Mouse (Mus musculus): ENCODE data around the gene Npr1. TPM values are rescaled to one million over a fixed set of nuclear protein-coding genes. Genes with fewer than 3 reads are reported as not detected.

Npr1 gene
- polyA plus RNA-seq, 1 experiment, result 25.3 TPM

DNA sequence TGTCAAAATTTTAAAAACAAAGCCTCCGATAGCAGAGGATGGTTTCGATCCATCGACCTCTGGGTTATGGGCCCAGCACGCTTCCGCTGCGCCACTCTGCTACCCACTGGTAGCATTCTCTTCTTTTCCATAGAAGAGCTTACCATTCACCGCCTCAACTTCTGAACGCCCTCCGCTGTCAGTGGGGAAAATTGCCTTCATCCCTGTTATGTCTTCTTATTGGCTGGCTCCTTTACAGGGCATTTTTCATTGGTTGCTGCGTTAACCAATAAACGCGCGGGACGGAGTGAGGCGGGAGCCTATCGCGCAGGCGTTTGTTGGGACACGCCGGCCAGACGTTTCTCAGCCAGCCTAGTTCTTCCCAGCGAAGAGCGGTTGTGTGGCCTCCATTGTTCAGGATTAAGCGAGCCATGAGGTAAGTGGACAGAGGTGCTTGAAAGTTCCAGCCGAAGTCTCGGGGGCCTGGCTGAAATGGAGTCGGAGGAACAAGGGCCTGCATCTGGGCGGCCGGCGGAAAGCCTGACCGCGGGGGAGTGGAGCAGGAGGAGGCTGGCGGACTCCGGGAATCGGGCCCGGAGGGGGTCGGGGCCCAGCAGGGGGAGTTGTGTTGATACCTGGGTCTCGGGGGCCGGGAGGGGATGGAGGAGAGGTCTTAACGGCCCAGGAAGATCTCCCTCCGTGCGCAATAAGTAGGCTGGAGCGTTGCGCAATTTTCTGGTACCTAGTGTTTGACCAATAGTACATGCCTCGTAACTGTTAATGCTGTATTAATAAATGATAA is 10.4 kb upstream of the Npr1 start, which contains the start of gene Ilf2:
Gene Ilf2 (plus strand): TSS at position 296 of the 781 bp plus-strand sequence.
- peak; percentile 88 for DNase-seq (ENCODE audit: low spot score)

GRCm38 (mm10) chr3:90475151-90475830 is 9.6 kb upstream of the Npr1 start:
- no peak for DNase-seq (ENCODE audit: low spot score)

- no peak for DNase-seq (ENCODE audit: low spot score)
Observed at GRCm38 (mm10) chr3:90472213-90472612, 6.5 kb upstream of the Npr1 start.

GRCm38 (mm10) chr3:90467618-90468300 is 2.1 kb upstream of the Npr1 start:
- no peak for DNase-seq (ENCODE audit: low spot score)

- DNase-seq (ENCODE audit: low spot score), result no peak
Observed at GRCm38 (mm10) chr3:90466311-90466766, 673 bp upstream of the Npr1 start.

GRCm38 (mm10) chr3:90465081-90465685 is 483 bp downstream of the Npr1 start:
- DNase-seq (ENCODE audit: low spot score), result no peak

- no peak for DNase-seq (ENCODE audit: low spot score)
Observed at GRCm38 (mm10) chr3:90464552-90465080, 1.1 kb downstream of the Npr1 start.

DNA sequence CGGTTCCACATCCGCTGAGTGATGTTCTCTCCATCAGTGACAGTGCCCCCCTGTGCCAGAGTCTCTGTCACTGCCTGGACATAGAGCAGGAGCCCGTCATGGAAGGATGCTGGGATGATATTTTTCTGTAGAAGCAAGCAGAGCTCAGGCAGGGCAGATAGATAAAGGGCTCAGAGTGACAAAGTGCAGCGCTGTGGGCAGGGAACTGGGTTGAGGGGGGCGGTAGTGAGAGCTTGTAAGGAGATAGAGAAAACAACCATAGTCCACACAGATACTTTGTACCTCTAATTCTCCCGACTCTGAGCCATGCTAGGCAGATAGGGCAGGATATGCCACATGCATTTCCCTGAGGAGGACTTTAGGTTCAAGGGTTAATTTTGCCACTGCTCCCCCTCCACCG is 3.1 kb downstream of the Npr1 start:
- DNase-seq (ENCODE audit: low spot score), result no peak

- DNase-seq (ENCODE audit: low spot score), result no peak
Observed at GRCm38 (mm10) chr3:90461935-90462334, 3.7 kb downstream of the Npr1 start.

DNA sequence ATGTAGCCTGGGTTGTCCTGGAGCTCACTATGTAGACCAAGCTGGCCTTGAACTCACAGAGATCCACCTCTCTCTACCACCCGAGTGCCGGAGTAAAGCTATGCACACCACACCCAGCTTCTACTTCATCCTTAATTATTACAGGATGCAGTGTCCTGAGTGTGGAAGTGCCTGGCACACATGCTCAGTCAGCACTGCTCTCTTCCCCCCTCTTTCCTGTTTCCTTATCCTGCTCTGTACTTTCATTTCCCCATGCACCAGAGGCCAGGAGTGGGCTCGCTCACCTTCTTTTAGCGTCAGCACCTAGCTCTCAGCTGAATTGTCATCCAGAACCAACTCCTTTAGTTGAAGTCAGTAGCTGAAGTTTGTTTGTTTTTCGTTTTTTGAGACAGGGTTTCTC is 5.4 kb downstream of the Npr1 start:
- no peak for DNase-seq (ENCODE audit: low spot score)

DNA sequence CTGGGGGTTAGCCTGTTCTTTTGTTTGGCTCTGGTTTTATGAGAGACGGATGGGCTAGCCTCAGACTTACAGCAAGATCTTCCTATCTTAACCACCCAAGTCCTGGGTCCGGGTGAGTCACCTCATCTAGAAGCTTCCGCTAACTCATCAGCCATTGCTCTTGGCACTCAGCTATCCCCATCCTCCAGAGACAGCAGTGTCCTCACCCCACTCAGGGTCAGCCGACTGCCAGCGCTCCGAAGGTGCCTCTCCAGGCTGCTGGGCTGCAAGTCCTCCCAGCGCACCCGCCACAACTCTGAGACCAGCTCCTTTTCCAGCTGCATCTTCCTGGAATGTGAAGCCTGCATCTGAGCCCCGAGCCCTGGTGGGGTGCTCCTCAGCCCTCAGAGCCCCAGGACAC is 5.9 kb downstream of the Npr1 start:
- DNase-seq (ENCODE audit: low spot score), result no peak

DNA sequence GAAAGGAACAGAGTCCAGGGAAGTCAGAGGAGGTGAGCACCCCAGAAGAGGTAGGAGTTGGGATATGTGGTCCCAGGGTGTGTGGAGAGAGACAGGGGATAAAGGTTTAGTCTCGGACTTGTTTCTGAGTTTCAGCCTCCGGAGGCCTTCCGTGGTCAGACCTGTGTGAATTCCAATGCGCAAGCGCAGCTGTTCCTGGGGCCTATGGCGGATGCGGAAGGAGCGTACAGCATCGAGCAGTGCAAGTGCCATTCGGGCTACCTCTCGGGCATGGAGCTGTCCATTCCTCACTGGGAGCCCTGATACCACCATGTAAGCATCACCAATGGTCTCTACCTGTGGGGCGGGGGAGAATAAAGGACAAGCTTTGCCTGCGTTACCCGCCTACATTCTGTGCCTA is 10.7 kb downstream of the Npr1 start:
- no peak for DNase-seq (ENCODE audit: low spot score)

GRCm38 (mm10) chr3:90451396-90452095 is 14.1 kb downstream of the Npr1 start:
- no peak for DNase-seq (ENCODE audit: low spot score)

DNA sequence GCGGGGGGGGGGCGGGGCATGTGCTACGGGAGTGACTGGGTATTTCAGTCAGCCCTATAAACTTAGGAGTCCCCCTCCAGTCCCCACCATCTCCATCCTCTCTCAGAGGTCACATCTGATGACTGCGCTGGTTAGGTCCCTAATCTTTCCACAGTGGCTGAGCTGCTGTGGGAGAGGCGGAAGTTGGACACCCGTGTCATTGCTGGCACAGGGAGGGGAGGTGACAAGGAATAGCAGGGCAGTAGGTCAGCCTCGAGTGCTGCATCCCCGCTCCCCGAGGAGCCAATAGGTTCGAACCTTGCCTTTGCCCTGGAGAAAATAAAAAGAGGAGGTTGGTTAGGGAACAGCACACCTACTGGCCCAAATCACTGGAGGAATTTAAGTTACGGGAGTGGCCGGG is 14.8 kb downstream of the Npr1 start:
- no peak for DNase-seq (ENCODE audit: low spot score)

- no peak for DNase-seq (ENCODE audit: low spot score)
Observed at GRCm38 (mm10) chr3:90448626-90449025, 17.0 kb downstream of the Npr1 start.

DNA sequence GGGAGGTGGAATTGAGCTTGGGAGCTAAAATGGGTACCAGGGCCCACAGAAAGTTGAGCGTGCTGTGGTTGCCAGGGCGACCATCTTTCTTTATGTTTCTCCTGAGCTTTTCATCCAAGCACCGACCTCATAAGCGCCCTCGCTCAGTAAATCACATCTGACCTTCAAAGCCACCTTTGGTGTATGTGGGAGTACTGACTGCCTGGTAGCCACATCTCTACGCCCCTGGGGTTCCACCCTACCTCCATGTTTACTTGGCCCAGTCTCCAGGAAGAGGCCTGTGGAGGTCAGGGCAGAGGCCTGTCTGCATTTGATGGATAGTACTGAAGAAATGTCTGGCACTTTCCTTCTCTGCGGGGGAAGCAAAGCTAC is 18.6 kb downstream of the Npr1 start:
- no peak for DNase-seq (ENCODE audit: low spot score)

GRCm38 (mm10) chr3:90446389-90447122 is 19.1 kb downstream of the Npr1 start:
- peak; percentile 49 for DNase-seq (ENCODE audit: low spot score)

- no peak for DNase-seq (ENCODE audit: low spot score)
Observed at GRCm38 (mm10) chr3:90445417-90446200, 20.1 kb downstream of the Npr1 start.

GRCm38 (mm10) chr3:90443977-90444376 is 21.7 kb downstream of the Npr1 start:
- DNase-seq (ENCODE audit: low spot score), result no peak

- no peak for DNase-seq (ENCODE audit: low spot score)
Observed at GRCm38 (mm10) chr3:90440756-90441155, 24.9 kb downstream of the Npr1 start.

All from urinary bladder, adult 2 months (tissue).